Mouse (Mus musculus) embryonic facial prominence, embryonic 11.5 days (tissue): ENCODE measurements around the gene Olfr1505. TPM values are rescaled to one million over a fixed set of nuclear protein-coding genes. Genes with fewer than 3 reads are reported as not detected.

Experiments
- ATAC-seq: fragments of 200-750 bp; cut with Nextera tagmentation; replicated peaks from 2 replicates; pipeline ENCODE4 v1.8.0; 2017; ENCODE audit warnings: low read depth; ENCODE audit not compliant: insufficient number of reproducible peaks, low FRiP score, low TSS enrichment
- DNase-seq: peaks from one replicate; pipeline ENCODE4 v3.0.0-alpha.2; 2015; ENCODE audit warnings: low spot score
- H3K27ac ChIP-seq: fragments of 300-500 bp; sonication (generic); replicated peaks from 2 replicates; pipeline ENCODE4 v1.5.1; 2014; ENCODE audit warnings: mild to moderate bottlenecking, low read depth, low read length, control low read depth
- H3K27me3 ChIP-seq: fragments of 300-500 bp; sonication (generic); 2 replicates; pipeline ENCODE4 v1.6.1; 2014; ENCODE audit warnings: mild to moderate bottlenecking, low read length, moderate library complexity, mixed read lengths; ENCODE audit not compliant: control insufficient read depth, insufficient read depth
- H3K36me3 ChIP-seq: fragments of 300-500 bp; sonication (generic); replicated peaks from 2 replicates; pipeline ENCODE4 v1.6.1; 2014; ENCODE audit warnings: low read depth, mild to moderate bottlenecking, low read length, moderate library complexity, mixed read lengths; ENCODE audit not compliant: control insufficient read depth, insufficient read depth
- H3K4me1 ChIP-seq: fragments of 300-500 bp; sonication (generic); 2 replicates; pipeline ENCODE4 v1.6.1; 2014; ENCODE audit warnings: low read length, mixed read lengths; ENCODE audit not compliant: control insufficient read depth, insufficient read depth
- H3K4me2 ChIP-seq: fragments of 300-500 bp; sonication (generic); 2 replicates; pipeline ENCODE4 v1.6.1; 2014; ENCODE audit warnings: low read depth, mild to moderate bottlenecking, control low read depth, low read length, moderate library complexity
- H3K4me3 ChIP-seq: fragments of 300-500 bp; sonication (generic); 2 replicates; pipeline ENCODE4 v1.5.1; 2014; ENCODE audit warnings: low read depth, low read length, control low read depth
- H3K9ac ChIP-seq: fragments of 300-500 bp; sonication (generic); replicated peaks from 2 replicates; pipeline ENCODE4 v1.6.1; 2014; ENCODE audit warnings: mild to moderate bottlenecking, control low read depth, low read length
- H3K9me3 ChIP-seq: fragments of 300-500 bp; sonication (generic); replicated peaks from 2 replicates; pipeline ENCODE4 v1.6.1; 2016; ENCODE audit warnings: mild to moderate bottlenecking, low read length, inconsistent platforms, mixed read lengths; ENCODE audit not compliant: control insufficient read depth
- WGBS: fragments of 180-500 bp; shearing (Covaris S2); extraction: QIAGEN DNeasy Blood & Tissue Kit; methylation state at CpG from one replicate; pipeline ENCODE4 v1.1.7; 2014; 5-methylcytosine and 5-hydroxymethylcytosine counted together
- polyA plus RNA-seq: library from polyadenylated mRNA; unstranded; fragments of >200 nt; fragmentation: Nextera tagmentation; extraction: Ambion mirVana; gene quantifications from 2 replicates; pipeline ENCODE4 v1.2.1, GENCODE M21; 2014

Olfr1505 gene
- polyA plus RNA-seq = not detected in 2 replicates

DNA sequence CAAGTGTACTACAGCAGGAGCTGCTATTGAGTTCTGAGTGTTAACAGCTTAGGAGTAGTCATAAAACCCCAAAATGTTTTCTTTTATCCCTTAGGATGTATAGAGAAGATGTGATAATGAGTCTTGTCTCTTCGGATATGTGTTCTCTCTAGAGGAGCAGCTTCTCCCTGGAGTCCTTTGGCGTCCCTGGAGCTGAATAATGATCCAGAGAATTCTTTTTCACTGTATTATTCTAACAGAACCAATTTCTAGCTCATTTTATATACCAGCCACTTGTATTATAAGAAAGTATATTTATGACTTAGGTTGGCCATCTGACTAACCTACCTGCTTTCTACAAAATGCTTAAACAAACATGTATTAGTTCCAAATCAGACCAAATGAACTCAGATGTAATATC, at the start of gene Olfr1505:
Gene Olfr1505, plus strand, starts transcription at position 301 of the 400 bp plus-strand sequence.
- no peaks in the 10 kb centered on the region for H3K9me3 ChIP-seq
- no peak within 1 kb of the TSS for H3K9ac ChIP-seq
- no peaks in the 10 kb centered on the region for H3K36me3 ChIP-seq
- DNase-seq (no peak), ATAC-seq (no peak)
- no peaks in the 10 kb centered on the region for H3K4me1 ChIP-seq
- 76% methylated on average over 2 of the region's 2 CpGs for WGBS
- H3K27me3 ChIP-seq = no peaks in the 10 kb centered on the region
- H3K4me2 ChIP-seq = no peak within 1 kb of the TSS
- no peak within 1 kb of the TSS for H3K27ac ChIP-seq
- H3K4me3 ChIP-seq = no peak within 1 kb of the TSS

DNA sequence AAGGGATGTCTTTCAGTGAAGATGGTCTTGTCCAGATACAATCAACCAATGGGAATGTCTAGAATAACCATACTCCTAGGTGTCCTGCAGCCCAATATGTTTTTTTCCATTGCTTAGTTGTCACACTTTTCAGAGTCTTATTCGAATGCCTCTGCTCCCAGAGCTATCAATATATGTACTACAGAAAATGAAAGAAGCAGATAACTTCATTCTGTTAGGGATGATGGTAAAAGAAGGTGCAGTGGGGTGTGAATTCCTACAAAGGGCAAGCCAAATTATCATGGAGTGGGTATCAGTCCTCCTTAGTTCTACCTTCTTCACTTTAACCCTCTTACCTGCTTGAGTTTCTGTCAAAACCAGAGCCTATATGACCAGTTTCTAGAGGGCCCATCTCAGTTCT, 15.5 kb upstream of the Olfr1505 start, which contains the start of gene Olfr1504:
Gene Olfr1504, minus strand, starts transcription at position 101 of the 400 bp plus-strand sequence.
- no peak for ATAC-seq
- H3K4me3 ChIP-seq = no peak within 1 kb of the TSS
- no peak within 1 kb of the TSS for H3K9ac ChIP-seq
- H3K4me1 ChIP-seq = no peaks in the 10 kb centered on the region
- no peak for DNase-seq
- 66% methylated on average over 1 of the region's 1 CpGs for WGBS
- H3K9me3 ChIP-seq = no peaks in the 10 kb centered on the region
- no peak within 1 kb of the TSS for H3K27ac ChIP-seq
- H3K4me2 ChIP-seq = no peak within 1 kb of the TSS
- H3K36me3 ChIP-seq = no peaks in the 10 kb centered on the region
- H3K27me3 ChIP-seq = no peaks in the 10 kb centered on the region

Other genes with a start within 250 kb of the Olfr1505 start
- gene Olfr1491, start 216.3 kb upstream of the Olfr1505 start, polyA plus RNA-seq = not detected in 2 replicates
- not detected in 2 replicates for gene Olfr1493-ps1, start 190.3 kb upstream of the Olfr1505 start, polyA plus RNA-seq
- not detected in 2 replicates for gene Olfr1494, start 173.8 kb upstream of the Olfr1505 start, polyA plus RNA-seq
- gene Olfr1495, start 148.9 kb upstream of the Olfr1505 start, polyA plus RNA-seq = not detected in 2 replicates
- gene Olfr1496, start 135.7 kb upstream of the Olfr1505 start, polyA plus RNA-seq = not detected in 2 replicates
- not detected in 2 replicates for gene Olfr1497, start 115.3 kb upstream of the Olfr1505 start, polyA plus RNA-seq
- gene Olfr1499, start 94.1 kb upstream of the Olfr1505 start, polyA plus RNA-seq = not detected in 2 replicates
- gene Olfr1500, start 83.0 kb upstream of the Olfr1505 start, polyA plus RNA-seq = not detected in 2 replicates
- not detected in 2 replicates for gene Olfr1501, start 62.8 kb upstream of the Olfr1505 start, polyA plus RNA-seq
- gene Olfr1502, start 51.7 kb upstream of the Olfr1505 start, polyA plus RNA-seq = not detected in 2 replicates
- gene Olfr1504, start 15.6 kb upstream of the Olfr1505 start, polyA plus RNA-seq = not detected in 2 replicates